Mouse (Mus musculus): ENCODE measurements around the gene Olfr1184.
"Not testable (repeated sequence)": the region's sequence is repeated elsewhere in the genome, so short reads cannot be mapped to it uniquely, and the experiment has no call there.

Olfr1184 gene

DNA sequence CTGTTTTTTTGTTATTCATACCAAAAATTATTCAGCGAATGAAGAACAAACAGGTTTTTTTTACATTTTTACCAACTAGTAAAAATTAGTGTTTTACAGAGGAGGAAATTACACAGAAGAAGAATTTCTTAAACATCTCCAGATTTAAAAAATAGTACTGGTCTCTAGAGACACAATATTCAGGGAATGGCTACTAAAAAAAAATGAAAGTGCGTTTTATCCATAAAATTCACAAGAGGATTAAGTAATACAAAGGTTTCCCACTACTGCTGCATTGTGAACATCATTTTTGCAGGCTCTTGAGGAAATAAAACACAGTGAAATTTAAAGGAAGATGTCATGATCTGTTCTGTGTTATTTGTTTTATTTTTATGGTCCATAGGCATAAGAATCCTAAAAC lies at the start of gene Olfr1184:
Gene Olfr1184, plus strand, starts transcription at position 301 of the 400 bp plus-strand sequence.
- DNase-seq, result no peak

DNA sequence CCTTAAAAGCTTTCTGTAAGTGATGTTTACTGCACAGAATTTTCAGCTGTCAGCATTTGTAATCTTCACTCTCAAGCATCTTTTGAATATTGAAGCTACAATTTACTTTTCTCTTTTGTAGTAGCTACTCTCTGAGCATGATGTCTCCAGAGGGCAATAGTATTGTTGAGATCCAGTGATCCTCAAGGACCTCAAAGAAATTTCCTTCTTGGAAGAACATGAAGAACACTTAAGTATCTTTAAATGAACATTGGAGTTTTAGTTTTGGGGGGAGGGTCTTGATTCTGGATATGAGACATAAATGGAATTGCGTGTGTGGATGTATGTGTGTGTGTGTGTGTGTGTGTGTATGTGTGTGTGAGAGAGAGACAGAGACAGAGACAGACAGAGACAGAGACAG lies 34.4 kb upstream of the Olfr1184 start, which contains the start of gene Gm13757:
Gene Gm13757, minus strand, starts transcription at position 101 of the 400 bp plus-strand sequence.
- DNase-seq, result no peak

DNA sequence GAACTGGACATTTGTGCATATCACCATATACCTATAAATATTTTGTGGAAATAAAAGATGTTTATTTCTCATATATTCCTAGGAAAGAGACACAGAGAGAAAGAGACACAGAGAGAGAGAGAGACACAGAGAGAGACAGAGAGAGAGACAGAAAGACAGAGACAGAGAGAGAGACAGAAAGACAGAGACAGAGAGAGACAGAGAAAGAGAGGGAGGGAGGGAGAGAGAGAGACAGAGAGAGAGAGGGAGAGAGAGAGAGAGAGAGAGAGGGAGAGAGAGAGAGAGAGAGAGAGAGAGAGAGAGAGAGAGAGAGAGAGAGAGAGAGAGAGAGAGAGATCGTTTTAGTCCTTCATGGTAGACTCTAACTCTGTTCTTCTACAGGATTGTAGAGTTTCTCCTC lies 28.8 kb upstream of the Olfr1184 start, which contains the start of gene Olfr1183:
Gene Olfr1183, plus strand, starts transcription at position 301 of the 400 bp plus-strand sequence.
- DNase-seq, result not testable (repeated sequence)

DNA sequence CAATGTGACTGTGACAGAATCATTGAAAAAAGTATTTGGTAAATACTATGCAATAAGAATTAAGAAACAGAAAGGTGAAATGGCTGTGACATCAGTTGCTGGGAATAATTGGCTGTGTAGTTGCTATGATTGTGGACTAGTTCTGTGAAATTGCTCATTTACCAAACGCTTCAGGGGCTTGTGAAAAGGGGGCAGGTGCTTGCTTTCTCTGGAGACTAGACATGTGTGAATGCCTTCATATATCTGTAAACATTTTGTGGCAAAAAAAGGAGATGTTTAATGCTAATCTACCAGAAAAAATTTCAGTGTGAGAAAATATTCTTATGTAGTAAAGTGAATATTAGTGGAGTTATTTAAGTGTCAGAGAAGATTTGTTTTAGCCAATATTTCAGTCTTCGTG lies 9.6 kb downstream of the Olfr1184 start, which contains the start of gene Olfr1185-ps1:
Gene Olfr1185-ps1, plus strand, starts transcription at position 301 of the 400 bp plus-strand sequence.
- DNase-seq, result no peak

DNA sequence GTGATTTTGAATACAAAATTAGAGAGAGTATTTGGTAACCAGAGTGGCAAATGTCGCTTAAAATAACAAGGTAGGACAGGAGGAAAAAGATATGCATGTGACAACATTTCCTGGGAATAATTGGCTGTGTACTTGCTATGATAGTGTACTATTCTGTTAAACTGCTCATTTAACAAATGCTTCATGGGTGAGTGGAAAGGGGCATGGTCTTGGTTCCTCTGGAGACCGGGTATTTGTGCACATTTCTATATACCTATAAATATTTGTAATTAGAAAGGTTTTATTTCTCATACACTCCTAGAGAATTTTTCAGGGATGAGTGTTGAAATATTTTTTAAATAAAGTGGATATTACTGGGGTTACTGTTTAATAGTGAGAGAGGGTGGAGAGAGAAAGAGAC lies 34.9 kb downstream of the Olfr1184 start, which contains the start of gene Olfr1186:
Gene Olfr1186, plus strand, starts transcription at position 301 of the 400 bp plus-strand sequence.
- no peak for DNase-seq

DNA sequence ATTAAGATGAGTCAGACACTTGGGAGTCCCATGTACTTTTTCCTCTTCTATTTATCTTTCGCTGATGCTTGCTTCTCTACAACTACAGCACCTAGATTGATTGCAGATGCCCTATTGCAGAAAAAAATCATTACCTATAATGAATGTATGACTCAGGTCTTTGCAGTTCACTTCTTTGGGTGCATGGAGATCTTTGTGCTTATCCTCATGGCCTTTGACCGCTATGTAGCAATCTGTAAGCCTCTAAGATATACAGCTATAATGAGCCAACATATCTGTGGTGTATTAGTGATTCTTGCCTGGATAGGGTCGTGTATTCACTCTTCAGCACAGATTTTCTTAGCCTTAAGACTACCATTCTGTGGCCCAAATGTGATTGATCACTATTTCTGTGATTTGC lies 42.3 kb downstream of the Olfr1184 start:
- no peak for DNase-seq

Measured in lung, postnatal 14 days (tissue).